Mouse (Mus musculus) CD4-positive naive resting alpha-beta T cell, adult 57 days (primary cell): ENCODE data around the gene Olfr834. TPM values are rescaled to one million over a fixed set of nuclear protein-coding genes. Genes with fewer than 3 reads are reported as not detected.

Experiments used
- total RNA-seq: library from RNA; stranded (reverse); gene quantifications from one replicate; pipeline ENCODE4 v1.2.4, GENCODE M21; 2023

Gene Olfr834
- total RNA-seq, result not detected

DNA sequence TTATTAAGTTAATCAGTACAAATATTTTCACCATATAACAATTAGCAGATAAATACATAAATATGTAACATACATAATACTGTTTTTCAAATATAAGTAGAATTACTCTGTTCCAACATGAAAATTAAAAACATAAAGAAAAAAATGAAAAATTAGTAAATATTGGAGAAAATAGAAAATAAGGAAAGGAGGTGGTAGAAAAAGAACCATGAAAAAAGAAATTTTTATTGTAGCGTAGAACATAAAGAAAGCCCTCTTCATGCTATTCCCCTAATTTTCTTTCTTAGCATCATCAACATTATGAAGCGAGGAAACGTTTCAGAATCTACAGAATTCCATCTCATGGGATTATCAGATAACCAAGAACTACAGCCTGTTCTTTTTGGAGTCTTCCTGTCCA is at the start of gene Olfr834:
Gene Olfr834, plus strand, starts transcription at position 301 of the 400 bp plus-strand sequence.

GRCm38 (mm10) chr9:19032435-19032834 is 44.6 kb downstream of the Olfr834 start, which contains the start of gene Olfr835:
Gene Olfr835, plus strand, starts transcription at chr9:19032735.

Other genes starting within 250 kb of the Olfr834 start
- not detected for gene Olfr24, start 224.0 kb upstream of the Olfr834 start, total RNA-seq
- gene Olfr828, start 168.5 kb upstream of the Olfr834 start, total RNA-seq, result not detected
- not detected for gene Olfr829, start 133.1 kb upstream of the Olfr834 start, total RNA-seq
- not detected for gene Olfr830, start 113.3 kb upstream of the Olfr834 start, total RNA-seq
- gene Olfr832, start 50.9 kb upstream of the Olfr834 start, total RNA-seq, result not detected
- gene Olfr835, start 44.7 kb downstream of the Olfr834 start, total RNA-seq, result not detected
- not detected for gene Olfr836, start 132.4 kb downstream of the Olfr834 start, total RNA-seq
- gene Olfr837, start 148.3 kb downstream of the Olfr834 start, total RNA-seq, result not detected
- gene Olfr839-ps1, start 189.3 kb downstream of the Olfr834 start, total RNA-seq, result not detected